Mouse (Mus musculus) adrenal gland, adult (tissue): Measurements from ENCODE around the gene Ntn5.

Experiments
- DNase-seq, 2 experiments: peaks; one replicate each; pipeline ENCODE4 v3.0.0; 2022 to 2023; ENCODE audit warnings: low spot score in 1 of 2; ENCODE audit not compliant: inconsistent age in 2 of 2

Ntn5 gene

GRCm38 (mm10) chr7:45695098-45695497 lies 11.3 kb downstream of the Ntn5 start:
- DNase-seq = no peak

- peak in 1 of 2 experiments; percentile 18 for DNase-seq
Observed at GRCm38 (mm10) chr7:45697894-45698293, 14.1 kb downstream of the Ntn5 start.

GRCm38 (mm10) chr7:45699523-45700141 lies 15.8 kb downstream of the Ntn5 start, which contains the start of gene Car11:
Gene Car11 (plus strand): TSS chr7:45699843.
- DNase-seq = peak; percentile 53 to 72

- peak; percentile 84 to 95 for DNase-seq
Observed at GRCm38 (mm10) chr7:45700301-45701015, 16.6 kb downstream of the Ntn5 start.

- no peak for DNase-seq
Observed at GRCm38 (mm10) chr7:45701072-45701471, 17.2 kb downstream of the Ntn5 start.

- DNase-seq = peak; percentile 45 to 62
Observed at GRCm38 (mm10) chr7:45701607-45702006, 17.8 kb downstream of the Ntn5 start.

- peak in 1 of 2 experiments; percentile 55 for DNase-seq
Observed at GRCm38 (mm10) chr7:45702316-45702715, 18.5 kb downstream of the Ntn5 start.

GRCm38 (mm10) chr7:45702809-45703520 lies 19.1 kb downstream of the Ntn5 start:
- DNase-seq = peak; percentile 43 to 64

GRCm38 (mm10) chr7:45703521-45704033 lies 19.8 kb downstream of the Ntn5 start:
- peak in 1 of 2 experiments; percentile 72 for DNase-seq

- peak; percentile 83 to 96 for DNase-seq
Observed at GRCm38 (mm10) chr7:45704046-45704559, 20.3 kb downstream of the Ntn5 start.

GRCm38 (mm10) chr7:45704730-45705442 lies 21.1 kb downstream of the Ntn5 start, which contains the start of gene Dbp:
Gene Dbp (plus strand): TSS chr7:45705088.
- peak; percentile 100 for DNase-seq

- DNase-seq = no peak
Observed at GRCm38 (mm10) chr7:45705443-45705864, 21.6 kb downstream of the Ntn5 start.

- peak; percentile 95 to 98 for DNase-seq
Observed at GRCm38 (mm10) chr7:45705873-45706281, 22.1 kb downstream of the Ntn5 start.

- DNase-seq = peak; percentile 94 to 97
Observed at GRCm38 (mm10) chr7:45706721-45707241, 23.0 kb downstream of the Ntn5 start.

GRCm38 (mm10) chr7:45707375-45707967 lies 23.6 kb downstream of the Ntn5 start:
- peak; percentile 99 to 100 for DNase-seq

GRCm38 (mm10) chr7:45708221-45708761 lies 24.5 kb downstream of the Ntn5 start:
- DNase-seq = peak in 1 of 2 experiments; percentile 83

- DNase-seq = peak; percentile 47 to 77
Observed at GRCm38 (mm10) chr7:45709036-45709435, 25.2 kb downstream of the Ntn5 start.

- peak; percentile 48 to 82 for DNase-seq
Observed at GRCm38 (mm10) chr7:45709677-45710355, 26.0 kb downstream of the Ntn5 start.
